Mouse (Mus musculus) CD4-positive naive resting alpha-beta T cell, adult 57 days (primary cell): ENCODE results near the gene Jdp2. TPM values are rescaled to one million over a fixed set of nuclear protein-coding genes. Genes with fewer than 3 reads are reported as not detected.

Experiments used
- total RNA-seq: library from RNA; stranded (reverse); gene quantifications from one replicate; pipeline ENCODE4 v1.2.4, GENCODE M21; 2023

Jdp2 gene
- 2.2 TPM for total RNA-seq

GRCm38 (mm10) chr12:85598611-85599477 lies at the start of gene Jdp2:
Gene Jdp2 (plus strand): TSS chr12:85599027.

GRCm38 (mm10) chr12:85686466-85687216 lies 87.8 kb downstream of the Jdp2 start, which contains the start of gene Batf:
Gene Batf (plus strand): TSS chr12:85686669.

Other genes starting within 250 kb of the Jdp2 start
- gene Tmed10, start 224.2 kb upstream of the Jdp2 start, total RNA-seq: 155 TPM
- 1,385 TPM for gene Fos, start 125.1 kb upstream of the Jdp2 start, total RNA-seq
- gene Batf, start 87.6 kb downstream of the Jdp2 start, total RNA-seq: 46.1 TPM
- not detected for gene Flvcr2, start 147.5 kb downstream of the Jdp2 start, total RNA-seq
- gene Erg28, start 225.5 kb downstream of the Jdp2 start, total RNA-seq: 22.3 TPM
- gene Ttll5, start 225.6 kb downstream of the Jdp2 start, total RNA-seq: 29.5 TPM